Mouse (Mus musculus) C2C12 (cell line): ENCODE measurements around the gene Rsu1.

Experiments used
- CEBPB ChIP-seq: IDR thresholded peaks from one replicate; pipeline ENCODE4 v1.6.1; 2011; ENCODE audit warnings: low read depth, mild to moderate bottlenecking, control low read depth, moderate library complexity
- CTCF ChIP-seq: IDR thresholded peaks from one replicate; pipeline ENCODE4 v1.5.1; 2011; ENCODE audit not compliant: control insufficient read depth, insufficient read depth, insufficient read length
- FOSL1 ChIP-seq: IDR thresholded peaks from one replicate; pipeline ENCODE4 v1.8.0; 2011; ENCODE audit warnings: mild to moderate bottlenecking, low read length; ENCODE audit not compliant: poor library complexity, insufficient read depth, severe bottlenecking
- MAX ChIP-seq: IDR thresholded peaks from one replicate; pipeline ENCODE4 v1.6.1; 2011; ENCODE audit warnings: mild to moderate bottlenecking, control low read depth
- MYOD1 ChIP-seq: IDR thresholded peaks from one replicate; pipeline ENCODE4 v1.6.1; 2011; ENCODE audit warnings: low read depth; ENCODE audit not compliant: control insufficient read depth, insufficient read length
- MYOG ChIP-seq: IDR thresholded peaks from one replicate; pipeline ENCODE4 v1.6.1; 2011; ENCODE audit not compliant: control insufficient read depth, insufficient read length; ENCODE audit errors: extremely low read depth
- USF1 ChIP-seq: IDR thresholded peaks from one replicate; pipeline ENCODE4 v1.6.1; 2011; ENCODE audit warnings: low read depth, mild to moderate bottlenecking, control low read depth, moderate library complexity

DNA sequence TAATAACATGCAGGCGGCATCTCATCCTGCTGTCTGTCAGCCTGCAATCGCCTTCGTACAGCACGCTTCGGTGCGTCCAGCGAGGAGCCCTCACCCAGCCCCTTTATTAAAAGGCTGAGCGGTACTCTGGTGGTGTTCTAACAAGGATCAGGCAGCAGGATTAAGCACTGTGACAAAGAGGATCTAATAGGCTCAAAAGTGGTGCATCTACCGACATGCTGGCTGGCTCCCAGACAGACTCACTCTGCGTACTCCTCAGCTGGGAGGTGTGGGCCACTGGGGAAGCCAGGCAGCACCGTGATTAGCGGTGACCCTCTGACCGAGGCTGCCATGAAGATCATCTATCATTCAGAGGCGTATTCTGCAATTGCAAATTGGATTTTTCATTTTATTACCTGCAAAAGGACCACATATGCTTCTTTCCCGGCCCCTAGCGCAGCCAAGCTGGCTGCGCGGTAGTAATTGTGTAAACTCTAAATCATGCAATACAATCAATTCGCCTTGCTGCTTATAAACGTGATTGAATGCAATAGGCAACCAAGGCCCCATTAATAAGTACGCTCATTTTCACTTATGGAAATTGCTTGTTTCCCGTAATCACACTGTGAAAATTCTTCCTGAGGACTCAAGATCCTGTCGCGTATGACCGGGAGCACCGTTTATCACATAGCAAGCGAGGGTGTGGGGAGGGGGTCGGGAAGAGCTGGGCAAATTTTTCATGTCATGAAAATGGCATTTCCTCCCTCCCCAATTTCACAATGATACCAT, 95.5 kb downstream of the Rsu1 start:
- TF ChIP-seq CEBPB (no peak), CTCF (no peak), USF1 (no peak), MAX (no peak), MYOG (no peak), FOSL1 (no peak), MYOD1 (no peak)
